Mouse (Mus musculus) heart, embryonic 14.5 days (tissue): ENCODE measurements at regions not wholly inside any gene's neighbourhood (a gene's known extent, or its start where the extent isn't known, plus 50 kb on each side); places are given as distances from the start of the nearest gene placed in this dataset.

Experiments
- ATAC-seq: fragments of 200-750 bp; cut with Nextera tagmentation; 2 replicates; pipeline ENCODE4 v1.8.0; 2017; ENCODE audit warnings: low read depth, moderate TSS enrichment; ENCODE audit not compliant: insufficient number of reproducible peaks, insufficient read depth, low FRiP score
- H3K27ac ChIP-seq, 2 experiments: fragments of 200-500 bp in 1 of 2; fragments of 300-500 bp in 1 of 2; sonication (generic) in 1 of 2; replicated peaks in 1 of 2; 2 replicates each; pipeline ENCODE4 v1.5.1; 2012 to 2014; ENCODE audit warnings: low read depth in 2 of 2, low read length in 2 of 2, control low read depth in 1 of 2, mild to moderate bottlenecking in 1 of 2, mixed read lengths in 1 of 2; ENCODE audit not compliant: control insufficient read depth in 1 of 2, insufficient read depth in 1 of 2
- H3K27me3 ChIP-seq: fragments of 300-500 bp; sonication (generic); 2 replicates; pipeline ENCODE4 v1.6.1; 2014; ENCODE audit warnings: mild to moderate bottlenecking, low read length, control low read depth; ENCODE audit not compliant: control insufficient read depth, insufficient read depth
- H3K36me3 ChIP-seq: fragments of 300-500 bp; sonication (generic); 2 replicates; pipeline ENCODE4 v1.6.1; 2014; ENCODE audit warnings: mild to moderate bottlenecking, control low read depth, low read length, mixed read lengths; ENCODE audit not compliant: control insufficient read depth, insufficient read depth
- H3K4me1 ChIP-seq, 2 experiments: fragments of 200-500 bp in 1 of 2; fragments of 300-500 bp in 1 of 2; sonication (generic) in 1 of 2; 2 replicates each; pipeline ENCODE4 v1.6.1; 2012 to 2014; ENCODE audit warnings: low read length in 2 of 2, control low read depth in 1 of 2, mixed read lengths in 1 of 2; ENCODE audit not compliant: control insufficient read depth in 2 of 2, insufficient read depth in 2 of 2
- H3K4me2 ChIP-seq: fragments of 300-500 bp; sonication (generic); 2 replicates; pipeline ENCODE4 v1.6.1; 2014; ENCODE audit warnings: mild to moderate bottlenecking, low read length
- H3K4me3 ChIP-seq, 2 experiments: fragments of 200-500 bp in 1 of 2; fragments of 300-500 bp in 1 of 2; sonication (generic) in 1 of 2; 2 replicates each; pipeline ENCODE4 v1.5.1; 2012 to 2014; ENCODE audit warnings: low read length in 2 of 2, mild to moderate bottlenecking in 2 of 2, control low read depth in 1 of 2, low read depth in 1 of 2, moderate library complexity in 1 of 2; ENCODE audit not compliant: control insufficient read depth in 1 of 2, insufficient read depth in 1 of 2
- H3K9ac ChIP-seq: fragments of 300-500 bp; sonication (generic); 2 replicates; pipeline ENCODE4 v1.6.1; 2014; ENCODE audit warnings: mild to moderate bottlenecking, low read length
- H3K9me3 ChIP-seq: fragments of 300-500 bp; sonication (generic); 2 replicates; pipeline ENCODE4 v1.6.1; 2016; ENCODE audit warnings: low read length, control low read depth; ENCODE audit not compliant: control insufficient read depth
- WGBS: fragments of 180-500 bp; shearing (Covaris S2); extraction: QIAGEN DNeasy Blood & Tissue Kit; methylation state at CpG from one replicate; pipeline ENCODE4 v1.1.7; 2014; 5-methylcytosine and 5-hydroxymethylcytosine counted together

DNA sequence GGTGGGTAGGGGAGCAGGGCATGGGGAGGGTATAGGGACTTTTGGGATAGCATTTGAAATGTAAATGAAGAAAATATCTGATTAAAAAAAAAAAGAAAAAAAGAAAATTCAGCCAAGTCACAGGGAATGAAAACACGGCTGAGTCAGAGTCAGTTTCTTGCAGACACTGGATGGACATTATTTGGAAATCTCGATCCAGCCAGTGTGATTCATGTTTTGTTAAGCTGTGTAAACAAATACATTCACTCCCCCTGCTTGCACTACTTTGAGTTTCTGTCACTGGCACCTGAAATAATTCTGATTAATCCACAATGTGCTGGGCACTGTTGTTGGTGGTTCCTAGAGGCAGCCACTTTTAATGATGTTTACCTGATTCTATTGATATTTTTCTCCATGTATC is 68.6 kb upstream of the Mtpn start:
- H3K4me2 ChIP-seq, result no peak overlapping the region
- no peak for ATAC-seq
- no peak overlapping the region for H3K27ac ChIP-seq
- H3K9me3 ChIP-seq, result 0 out of 2 replicates have a peak, but pooled peaks cover 6% of the 10 kb centered on the region
- H3K36me3 ChIP-seq, result no peaks in the 10 kb centered on the region
- H3K9ac ChIP-seq, result no peak overlapping the region
- H3K27me3 ChIP-seq, result no peaks in the 10 kb centered on the region
- H3K4me3 ChIP-seq, result no peak overlapping the region
- no peaks in the 10 kb centered on the region for H3K4me1 ChIP-seq
- 66% methylated on average over 2 of the region's 2 CpGs for WGBS

DNA sequence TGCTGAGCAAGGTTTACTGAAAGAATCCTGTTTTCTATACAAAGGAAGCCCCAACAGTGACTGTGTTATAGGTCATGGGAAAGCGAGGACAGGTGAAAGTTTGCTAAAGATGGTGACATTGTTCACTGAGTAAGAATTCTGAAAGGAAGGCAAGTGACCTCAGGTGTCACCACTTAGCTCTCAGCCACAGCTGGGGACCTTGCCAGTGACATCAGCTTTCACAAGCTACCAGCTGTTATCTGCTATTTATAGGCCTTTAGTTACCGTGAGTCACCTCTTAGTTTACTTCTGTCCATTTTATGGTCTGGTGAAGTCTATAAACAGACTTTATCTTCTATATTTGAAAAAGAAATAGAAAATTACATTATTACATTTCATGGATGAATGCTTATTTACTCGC is 65.4 kb upstream of the Mtpn start:
- H3K4me1 ChIP-seq, result no peaks in the 10 kb centered on the region
- H3K9ac ChIP-seq, result no peak overlapping the region
- no peak for ATAC-seq
- H3K9me3 ChIP-seq, result 0 out of 2 replicates have a peak, but pooled peaks cover 6% of the 10 kb centered on the region
- no peaks in the 10 kb centered on the region for H3K27me3 ChIP-seq
- 48% methylated on average over 3 of the region's 3 CpGs for WGBS
- no peak overlapping the region for H3K4me2 ChIP-seq
- no peaks in the 10 kb centered on the region for H3K36me3 ChIP-seq
- H3K4me3 ChIP-seq, result no peak overlapping the region
- no peak overlapping the region for H3K27ac ChIP-seq

DNA sequence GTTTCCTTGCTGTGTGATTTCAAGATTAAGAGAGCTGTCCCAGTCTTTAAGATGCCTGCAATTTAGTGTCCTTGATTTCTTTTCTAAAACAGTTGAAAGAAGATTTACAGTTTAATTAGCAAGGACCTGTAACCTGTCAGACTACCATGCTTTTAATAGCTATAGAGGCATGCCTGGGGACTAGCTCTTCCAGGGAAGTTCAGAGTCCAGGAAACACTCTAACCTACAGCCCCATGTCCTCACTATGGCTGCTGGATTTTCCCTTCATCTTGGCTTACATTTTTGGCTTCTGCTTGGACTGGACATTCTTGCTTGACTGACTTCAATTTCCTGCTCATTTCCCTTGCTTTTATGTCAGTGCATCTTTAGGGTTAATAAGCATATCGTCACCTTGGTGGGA is 61.7 kb upstream of the Mtpn start:
- H3K9ac ChIP-seq, result no peak overlapping the region
- WGBS, result 83% methylated on average over 1 of the region's 1 CpGs
- ATAC-seq, result no peak

DNA sequence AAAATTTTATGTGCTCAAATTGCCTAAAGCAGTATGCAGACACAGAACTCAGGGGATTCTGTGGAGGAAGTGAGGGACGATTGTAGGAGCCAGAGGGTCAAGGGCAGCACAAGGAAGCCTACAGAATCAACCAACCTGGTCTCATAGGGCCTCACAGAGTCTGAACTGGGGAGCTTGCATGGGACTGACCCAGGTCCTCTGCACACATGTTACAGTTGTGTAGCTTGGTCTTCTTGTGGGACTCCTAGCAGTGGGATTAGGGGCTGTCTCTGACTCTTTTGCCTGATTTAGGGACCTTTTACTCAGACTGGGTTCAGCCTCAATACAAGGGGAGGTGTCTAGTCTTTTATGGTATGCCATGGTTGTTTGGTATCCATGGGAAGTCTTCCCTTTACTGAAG is 60.2 kb upstream of the Mtpn start:
- Histone ChIP-seq H3K36me3 (no peaks in the 10 kb centered on the region), H3K27ac (no peak overlapping the region), H3K4me1 (no peaks in the 10 kb centered on the region), H3K4me3 (no peak overlapping the region), H3K9ac (no peak overlapping the region), H3K9me3 (no peaks in the 10 kb centered on the region), H3K4me2 (no peak overlapping the region), H3K27me3 (no peaks in the 10 kb centered on the region)
- no peak for ATAC-seq
- 32% methylated on average over 1 of the region's 1 CpGs for WGBS

More for the DNA sequence above, 61.7 kb upstream of the Mtpn start:
- H3K36me3 ChIP-seq, result no peaks in the 10 kb centered on the region
- no peak overlapping the region for H3K4me2 ChIP-seq
- no peak overlapping the region for H3K4me3 ChIP-seq
- no peak overlapping the region for H3K27ac ChIP-seq
- H3K9me3 ChIP-seq, result no peaks in the 10 kb centered on the region
- H3K27me3 ChIP-seq, result no peaks in the 10 kb centered on the region
- no peaks in the 10 kb centered on the region for H3K4me1 ChIP-seq

DNA sequence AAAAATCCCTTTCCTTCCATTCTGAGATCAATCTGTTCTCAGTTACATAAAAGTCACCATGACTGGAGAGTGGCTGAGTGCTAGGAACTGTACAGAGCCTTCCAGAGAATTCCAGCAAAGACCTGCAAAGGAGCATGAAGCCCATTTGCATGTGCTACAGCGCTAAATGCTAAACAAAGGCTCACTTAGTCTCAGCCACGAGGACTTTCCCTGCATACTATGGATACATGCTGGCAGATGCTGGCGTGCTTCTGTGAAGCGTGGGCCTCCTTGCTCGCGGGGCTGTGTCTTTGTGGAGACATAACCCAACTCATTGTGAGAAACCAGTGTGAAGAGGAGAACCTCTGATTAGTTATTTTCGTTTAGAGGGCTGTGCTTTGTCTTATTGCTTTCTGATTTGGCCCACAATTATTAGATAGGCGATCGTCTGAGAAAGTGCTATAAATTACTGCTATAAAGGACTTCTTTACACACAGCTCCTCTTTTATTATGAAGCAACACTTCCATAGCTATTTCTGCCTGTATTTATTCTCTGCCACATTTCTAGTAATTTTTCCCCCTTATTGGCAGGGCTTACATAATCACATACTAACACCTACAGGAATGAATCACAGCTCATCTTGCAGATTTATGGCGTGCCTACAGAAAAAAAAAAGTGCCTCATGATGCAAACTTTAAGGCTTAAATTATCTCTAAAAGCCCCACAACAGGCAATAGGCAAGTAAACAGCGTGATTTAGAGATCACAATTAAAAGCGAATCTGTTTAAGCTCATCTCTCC is 58.9 kb upstream of the Mtpn start:
- WGBS, result 75% methylated on average over 12 of the region's 12 CpGs
- Histone ChIP-seq H3K27me3 (no peaks in the 10 kb centered on the region), H3K36me3 (no peaks in the 10 kb centered on the region), H3K4me1 (no peaks in the 10 kb centered on the region), H3K4me3 (no peak overlapping the region), H3K9ac (no peak overlapping the region), H3K9me3 (no peaks in the 10 kb centered on the region), H3K4me2 (no peak overlapping the region), H3K27ac (no peak overlapping the region)
- ATAC-seq, result no peak

DNA sequence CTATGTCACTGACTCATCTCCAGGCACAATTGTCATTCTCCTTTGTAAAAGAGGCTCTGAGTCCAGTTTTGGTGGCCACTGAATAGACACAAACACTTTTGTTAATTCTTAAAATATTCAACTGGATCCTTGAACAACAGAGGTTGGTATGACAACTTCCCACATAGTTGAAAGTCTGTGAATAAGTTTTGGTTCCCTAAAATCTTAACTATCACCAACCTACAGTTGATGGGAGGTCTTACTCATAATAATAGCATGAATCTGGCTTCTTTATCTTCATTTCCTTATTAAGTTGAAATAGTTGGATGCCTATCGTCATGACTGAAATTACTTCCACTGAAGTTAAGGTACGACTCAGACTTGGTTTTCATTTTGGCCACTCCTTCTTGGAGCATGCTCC is 55.3 kb upstream of the Mtpn start:
- H3K9me3 ChIP-seq, result no peaks in the 10 kb centered on the region; the same call in 1 of the 2 replicates
- 82% methylated on average over 2 of the region's 2 CpGs for WGBS
- H3K4me2 ChIP-seq, result no peak overlapping the region
- H3K36me3 ChIP-seq, result no peaks in the 10 kb centered on the region
- H3K4me3 ChIP-seq, result no peak overlapping the region
- H3K4me1 ChIP-seq, result no peaks in the 10 kb centered on the region
- ATAC-seq, result no peak
- H3K27me3 ChIP-seq, result no peaks in the 10 kb centered on the region
- no peak overlapping the region for H3K27ac ChIP-seq
- H3K9ac ChIP-seq, result no peak overlapping the region

DNA sequence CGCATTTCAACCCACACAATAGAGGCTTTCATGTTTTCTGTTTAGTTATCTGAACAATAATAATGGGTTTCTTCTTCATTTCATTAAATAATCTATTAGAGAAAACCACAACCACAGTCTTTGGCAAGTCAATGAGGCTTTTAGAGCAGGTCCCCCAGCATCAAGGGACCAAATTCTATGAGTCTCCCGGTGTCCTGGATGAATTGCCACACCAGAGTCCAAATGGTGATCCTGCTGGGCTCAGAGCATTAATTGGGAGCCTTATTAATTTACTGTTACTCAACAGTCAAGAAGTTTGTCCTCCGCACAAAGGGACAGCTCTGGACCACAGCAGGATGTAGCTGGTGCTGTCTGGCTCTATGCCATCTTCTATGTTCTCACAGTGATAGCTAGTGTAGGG is 52.5 kb upstream of the Mtpn start:
- no peak overlapping the region for H3K27ac ChIP-seq
- ATAC-seq, result no peak
- no peak overlapping the region for H3K4me3 ChIP-seq
- no peak overlapping the region for H3K9ac ChIP-seq
- H3K36me3 ChIP-seq, result no peaks in the 10 kb centered on the region
- H3K4me1 ChIP-seq, result no peaks in the 10 kb centered on the region
- WGBS, result 83% methylated on average over 3 of the region's 3 CpGs
- H3K9me3 ChIP-seq, result no peaks in the 10 kb centered on the region; the same call in 1 of the 2 replicates
- no peak overlapping the region for H3K4me2 ChIP-seq
- H3K27me3 ChIP-seq, result no peaks in the 10 kb centered on the region
